ENCODE assay signal across 20 mouse cellular contexts in genomic region chr7:66137309-66137708, GRCm38 (mm10). TPM values are rescaled to one million over a fixed set of nuclear protein-coding genes. Genes with fewer than 3 reads are reported as not detected.
DNase-seq lines count a peak whose midpoint lies in the region; ATAC-seq and TF ChIP-seq lines count a peak whose summit lies in the region.
"Had no signal": no experiment of that assay in that cellular context is flagged by ENCODE, and none has a peak within 500 bp of the region (broad histone marks: within the 10 kb centered on the region; RNA-seq: fewer than 3 reads in every experiment).

No protein-coding gene starts in this region.

- TF ChIP-seq EP300 in liver, postnatal 0 days (IDR thresholded peaks at IDR 0.05; ENCODE audit: low read depth), result no peak

- H3K4me3 ChIP-seq in liver, embryonic 12.5 days, result no peak overlapping the region
- no peak overlapping the region for H3K4me3 ChIP-seq in liver, embryonic 11.5 days (ENCODE audit: low read depth, low read length)
- peak overlapping the region; percentile 44 for H3K4me3 ChIP-seq in megakaryocyte, embryonic 14.5 days (replicated peaks)
- H3K4me3 ChIP-seq in liver, postnatal 0 days (ENCODE audit: low read depth, low read length), result no peak overlapping the region
- H3K4me3 ChIP-seq: embryonic facial prominence, embryonic 10.5 days; forebrain, embryonic 10.5 days; heart, embryonic 10.5 days; heart, embryonic 15.5 days; hindbrain, embryonic 13.5 days had no signal

- ATAC-seq in liver, embryonic 12.5 days, result peak; percentile 66
- no peak; the same call in 1 of the 2 replicates for ATAC-seq in liver, embryonic 11.5 days (replicated peaks; ENCODE audit: low FRiP score)
- no peak for ATAC-seq in megakaryocyte, adult 5-6 weeks (ENCODE audit: poor library complexity, severe bottlenecking)
- ATAC-seq in liver, postnatal 0 days, result peak; percentile 43; the same call in 1 of the 2 replicates
- ATAC-seq: forebrain, embryonic 14.5 days had no signal

- H3K4me2 ChIP-seq in liver, embryonic 12.5 days, result no peak overlapping the region
- no peak overlapping the region for H3K4me2 ChIP-seq in liver, embryonic 11.5 days
- H3K4me2 ChIP-seq in liver, postnatal 0 days (ENCODE audit: low read depth, low read length), result no peak overlapping the region
- H3K4me2 ChIP-seq: heart, embryonic 15.5 days; hindbrain, embryonic 13.5 days had no signal

- 0 out of 2 replicates have a peak overlapping the region, but pooled peaks have one; percentile 17 for H3K27ac ChIP-seq in liver, embryonic 12.5 days
- H3K27ac ChIP-seq in liver, embryonic 11.5 days (ENCODE audit: low read depth, low read length), result no peak overlapping the region
- H3K27ac ChIP-seq in liver, postnatal 0 days (ENCODE audit: low read depth), result no peak overlapping the region
- H3K27ac ChIP-seq: embryonic facial prominence, embryonic 10.5 days; forebrain, embryonic 10.5 days; heart, embryonic 10.5 days; heart, embryonic 15.5 days; hindbrain, embryonic 13.5 days had no signal

- H3K9me3 ChIP-seq in liver, embryonic 12.5 days (replicated peaks), result no peaks in the 10 kb centered on the region
- no peaks in the 10 kb centered on the region for H3K9me3 ChIP-seq in liver, embryonic 11.5 days (ENCODE audit: control insufficient read depth, low read length)
- no peaks in the 10 kb centered on the region for H3K9me3 ChIP-seq in megakaryocyte, embryonic 14.5 days
- H3K9me3 ChIP-seq in liver, postnatal 0 days (ENCODE audit: low read length), result no peaks in the 10 kb centered on the region
- H3K9me3 ChIP-seq: embryonic facial prominence, embryonic 10.5 days; forebrain, embryonic 10.5 days; heart, embryonic 10.5 days; heart, embryonic 15.5 days; hindbrain, embryonic 13.5 days had no signal

- peaks cover 36% of the 10 kb centered on the region for H3K36me3 ChIP-seq in liver, embryonic 12.5 days
- peaks cover 4% of the 10 kb centered on the region; the same call in 1 of the 2 replicates for H3K36me3 ChIP-seq in liver, embryonic 11.5 days (ENCODE audit: control insufficient read depth, insufficient read depth, low read length)
- H3K36me3 ChIP-seq in megakaryocyte, embryonic 14.5 days (replicated peaks; ENCODE audit: low read length), result peaks cover 68% of the 10 kb centered on the region
- peaks cover 2% of the 10 kb centered on the region for H3K36me3 ChIP-seq in liver, postnatal 0 days (replicated peaks; ENCODE audit: insufficient read depth, low read length)
- H3K36me3 ChIP-seq: heart, embryonic 15.5 days; hindbrain, embryonic 13.5 days had no signal

- H3K27me3 ChIP-seq in liver, embryonic 12.5 days (replicated peaks), result no peaks in the 10 kb centered on the region
- no peaks in the 10 kb centered on the region for H3K27me3 ChIP-seq in liver, embryonic 11.5 days (replicated peaks; ENCODE audit: control insufficient read depth, insufficient read depth, low read length)
- H3K27me3 ChIP-seq in megakaryocyte, embryonic 14.5 days (replicated peaks), result no peaks in the 10 kb centered on the region
- no peaks in the 10 kb centered on the region for H3K27me3 ChIP-seq in liver, postnatal 0 days (ENCODE audit: insufficient read depth, low read length)
- H3K27me3 ChIP-seq: heart, embryonic 15.5 days; hindbrain, embryonic 13.5 days had no signal

- TF ChIP-seq CTCF in liver, postnatal 0 days (IDR thresholded peaks at IDR 0.05; ENCODE audit: low read depth), result no peak

- no peak for DNase-seq in liver, embryonic 11.5 days (ENCODE audit: low spot score)
- DNase-seq in liver, postnatal 0 days, result no peak
- DNase-seq in right cerebral cortex, postnatal 4 days, result no peak
- DNase-seq in cerebellum, postnatal 4 days (ENCODE audit: low spot score in 2 of 2), result no peak
- DNase-seq: adrenal gland, postnatal 10 days; cerebellum, adult 11-12 months; cerebellum, adult 9-10 months; cerebellum, postnatal 25 days; gastrocnemius, postnatal 36 days; heart, adult 18-20 months; heart, postnatal 14 days had no signal

- no peak overlapping the region for H3K9ac ChIP-seq in liver, embryonic 12.5 days
- H3K9ac ChIP-seq in liver, embryonic 11.5 days (ENCODE audit: low read depth, low read length), result no peak overlapping the region
- H3K9ac ChIP-seq in liver, postnatal 0 days (replicated peaks), result no peak overlapping the region
- H3K9ac ChIP-seq: heart, embryonic 15.5 days; hindbrain, embryonic 13.5 days had no signal

- peaks cover 75% of the 10 kb centered on the region for H3K4me1 ChIP-seq in liver, embryonic 12.5 days
- peaks cover 44% of the 10 kb centered on the region for H3K4me1 ChIP-seq in liver, embryonic 11.5 days (replicated peaks; ENCODE audit: control insufficient read depth, insufficient read depth, low read length)
- peaks cover 82% of the 10 kb centered on the region for H3K4me1 ChIP-seq in megakaryocyte, embryonic 14.5 days
- H3K4me1 ChIP-seq in liver, postnatal 0 days (ENCODE audit: insufficient read depth), result peaks cover 35% of the 10 kb centered on the region

- WGBS in liver, embryonic 12.5 days (ENCODE audit: insufficient replicate concordance), result 62% methylated on average over 4 of the region's 4 CpGs
- 81% methylated on average over 4 of the region's 4 CpGs for WGBS in liver, embryonic 11.5 days
- WGBS in liver, postnatal 0 days (ENCODE audit: insufficient replicate concordance), result 64% methylated on average over 4 of the region's 4 CpGs

RNA-seq across cellular contexts. Expression of gene Chsy1, which starts 28.0 kb away (rescaled TPM):
- 11.3 and 12.0 TPM in 2 replicates for polyA plus RNA-seq in liver, embryonic 12.5 days (2016; fragmentation: Nextera tagmentation; extraction: Ambion mirVana)
- 22.4 and 23.1 TPM in 2 replicates for polyA plus RNA-seq in liver, embryonic 11.5 days (2014; fragmentation: Nextera tagmentation; extraction: Ambion mirVana)
- 9.6 and 14.4 TPM in 2 replicates for polyA plus RNA-seq in megakaryocyte, embryonic 14.5 days (2012; ENCODE audit: insufficient read depth, low replicate concordance)
- 18.2 and 21.2 TPM in 2 replicates for total RNA-seq in megakaryocyte, adult 5-6 weeks (2015)
- 37.1 and 37.6 TPM in 2 replicates for total RNA-seq in megakaryocyte, adult 5-6 weeks (2017)
- 3.9 and 5.0 TPM in 2 replicates for polyA plus RNA-seq in liver, postnatal 0 days (2015; fragmentation: Nextera tagmentation; extraction: Ambion mirVana)

RNA-seq across cellular contexts. Expression of gene Selenos, which starts 57.9 kb away (rescaled TPM):
- 60.7 and 65.5 TPM in 2 replicates for polyA plus RNA-seq in liver, embryonic 12.5 days (2016; fragmentation: Nextera tagmentation; extraction: Ambion mirVana)
- 103 and 110 TPM in 2 replicates for polyA plus RNA-seq in liver, embryonic 11.5 days (2014; fragmentation: Nextera tagmentation; extraction: Ambion mirVana)
- polyA plus RNA-seq in megakaryocyte, embryonic 14.5 days (2012; ENCODE audit: insufficient read depth, low replicate concordance), result 68.3 and 82.3 TPM in 2 replicates
- 113 and 122 TPM in 2 replicates for total RNA-seq in megakaryocyte, adult 5-6 weeks (2015)
- total RNA-seq in megakaryocyte, adult 5-6 weeks (2017), result 74.8 and 84.5 TPM in 2 replicates
- polyA plus RNA-seq in liver, postnatal 0 days (2015; fragmentation: Nextera tagmentation; extraction: Ambion mirVana), result 103 and 120 TPM in 2 replicates

Comparison
In these comparisons a context has a peak if more than half of its experiments do, and no peak if none do; other contexts are left out.
1. ATAC-seq: peak in liver, embryonic 12.5 days (single experiment) and liver, postnatal 0 days (single experiment); none in liver, embryonic 11.5 days (single experiment) and megakaryocyte, adult 5-6 weeks (single experiment).